Mouse (Mus musculus): ENCODE results near the gene Morc1. TPM values are rescaled to one million over a fixed set of nuclear protein-coding genes. Genes with fewer than 3 reads are reported as not detected.

Morc1 gene
- polyA plus RNA-seq, 1 experiment from 2014 or later, result 0.19 TPM

DNA sequence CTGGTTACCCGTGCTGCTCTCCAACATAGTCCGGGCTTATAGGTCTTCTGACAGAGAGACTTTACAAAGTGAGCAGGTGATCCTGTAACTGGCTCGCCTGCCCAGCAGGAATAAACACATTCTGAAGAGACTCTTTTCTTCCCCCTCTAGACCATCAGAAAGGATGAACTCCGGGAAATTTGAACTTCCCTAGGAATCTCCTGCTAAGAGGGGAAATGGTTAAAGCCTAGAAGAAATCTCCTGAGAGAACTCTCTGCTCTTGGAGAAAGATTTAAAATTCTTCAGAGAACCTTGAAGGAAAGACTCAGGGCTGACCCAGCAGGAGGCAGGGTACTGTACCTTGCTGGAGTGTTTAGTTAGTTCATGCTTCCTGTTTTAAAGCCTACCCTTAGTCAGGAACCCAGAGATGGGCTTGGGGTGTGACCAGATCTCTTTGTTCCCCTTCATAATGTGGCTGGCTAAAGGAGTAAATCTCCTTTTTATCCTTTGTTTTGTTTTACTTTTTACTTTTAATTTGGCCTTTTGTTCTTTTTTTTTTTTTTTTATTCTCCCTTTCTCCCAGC, 175.5 kb downstream of the Morc1 start:
- TF ChIP-seq CTCF (IDR thresholded peaks at IDR 0.05; ENCODE audit: low read depth) (no peak), EP300 (optimal IDR thresholded peaks at IDR 0.05) (no peak)
- H3K4me3 ChIP-seq (ENCODE audit: low read depth, low read length), result no peak overlapping the region
- H3K9me3 ChIP-seq (ENCODE audit: control insufficient read depth, low read length), result no peaks in the 10 kb centered on the region
- H3K9ac ChIP-seq (ENCODE audit: low read length), result no peak overlapping the region
- DNase-seq (ENCODE audit: low spot score) (no peak), ATAC-seq (ENCODE audit: low FRiP score, low TSS enrichment) (no peak)
- H3K27ac ChIP-seq (replicated peaks), result no peak overlapping the region
- no peaks in the 10 kb centered on the region; the same call in 1 of the 2 replicates for H3K4me1 ChIP-seq (replicated peaks; ENCODE audit: control insufficient read depth, insufficient read depth)
- no peaks in the 10 kb centered on the region for H3K36me3 ChIP-seq (ENCODE audit: control insufficient read depth, insufficient read depth, low read length)
- no peaks in the 10 kb centered on the region for H3K27me3 ChIP-seq (ENCODE audit: control insufficient read depth, insufficient read depth, low read length)
- 36% methylated on average over 4 of the region's 4 CpGs for WGBS
- no peak overlapping the region for H3K4me2 ChIP-seq (replicated peaks; ENCODE audit: low read depth)

DNA sequence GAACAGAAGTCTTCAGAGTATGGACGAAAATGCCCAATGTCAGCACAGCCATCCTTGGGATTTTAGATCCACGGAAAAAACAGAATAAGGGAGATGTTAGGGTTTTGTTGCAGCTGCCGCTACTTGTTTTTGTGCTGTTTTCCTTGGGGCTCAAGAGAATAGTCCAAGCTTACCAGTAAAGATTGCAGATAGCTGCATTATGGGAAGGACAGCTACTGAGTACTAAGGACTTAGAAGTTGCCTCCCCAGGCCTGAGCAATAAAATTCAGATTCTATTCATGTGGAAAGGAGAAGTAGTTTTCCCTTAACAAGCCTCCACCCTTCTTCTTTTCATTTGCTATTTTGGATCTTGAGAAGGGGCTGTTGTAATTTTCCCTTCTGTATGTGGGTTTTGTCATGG, 177.2 kb downstream of the Morc1 start:
- Histone ChIP-seq H3K4me3 (ENCODE audit: low read depth, low read length) (no peak overlapping the region), H3K9me3 (ENCODE audit: control insufficient read depth, low read length) (no peaks in the 10 kb centered on the region), H3K4me2 (replicated peaks; ENCODE audit: low read depth) (no peak overlapping the region), H3K27me3 (ENCODE audit: control insufficient read depth, insufficient read depth, low read length) (no peaks in the 10 kb centered on the region), H3K27ac (replicated peaks) (no peak overlapping the region), H3K9ac (ENCODE audit: low read length) (no peak overlapping the region), H3K36me3 (ENCODE audit: control insufficient read depth, insufficient read depth, low read length) (no peaks in the 10 kb centered on the region), H3K4me1 (replicated peaks; ENCODE audit: control insufficient read depth, insufficient read depth) (no peaks in the 10 kb centered on the region; the same call in 1 of the 2 replicates)
- TF ChIP-seq EP300 (optimal IDR thresholded peaks at IDR 0.05), result no peak
- no peak for TF ChIP-seq CTCF (IDR thresholded peaks at IDR 0.05; ENCODE audit: low read depth)
- DNase-seq (ENCODE audit: low spot score) (no peak), ATAC-seq (ENCODE audit: low FRiP score, low TSS enrichment) (no peak)
- WGBS, result 91% methylated on average over 3 of the region's 3 CpGs

DNA sequence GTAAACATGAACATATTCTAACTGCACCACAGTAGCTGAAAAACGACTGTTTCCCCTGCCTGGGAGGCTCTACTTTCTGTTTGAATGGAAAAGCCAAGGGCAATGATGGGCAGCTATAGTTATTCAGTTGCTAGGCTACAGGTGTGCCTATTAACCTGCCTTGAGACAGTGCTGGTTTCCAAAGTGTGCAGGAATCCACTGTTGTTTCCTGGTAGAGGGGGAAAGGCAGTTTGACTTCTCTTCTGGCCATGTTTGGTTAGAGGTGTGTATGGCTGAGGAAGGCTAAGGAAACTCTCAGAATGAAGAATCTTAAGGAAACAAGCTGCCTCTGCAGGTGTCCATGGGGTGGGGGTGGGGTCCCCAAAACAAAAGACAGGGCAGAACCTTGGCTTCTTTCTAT, 179.8 kb downstream of the Morc1 start:
- TF ChIP-seq CTCF (IDR thresholded peaks at IDR 0.05; ENCODE audit: low read depth) (no peak), EP300 (optimal IDR thresholded peaks at IDR 0.05) (no peak)
- no peaks in the 10 kb centered on the region for H3K9me3 ChIP-seq (ENCODE audit: control insufficient read depth, low read length)
- WGBS, result 8% methylated on average over 1 of the region's 1 CpGs

DNA sequence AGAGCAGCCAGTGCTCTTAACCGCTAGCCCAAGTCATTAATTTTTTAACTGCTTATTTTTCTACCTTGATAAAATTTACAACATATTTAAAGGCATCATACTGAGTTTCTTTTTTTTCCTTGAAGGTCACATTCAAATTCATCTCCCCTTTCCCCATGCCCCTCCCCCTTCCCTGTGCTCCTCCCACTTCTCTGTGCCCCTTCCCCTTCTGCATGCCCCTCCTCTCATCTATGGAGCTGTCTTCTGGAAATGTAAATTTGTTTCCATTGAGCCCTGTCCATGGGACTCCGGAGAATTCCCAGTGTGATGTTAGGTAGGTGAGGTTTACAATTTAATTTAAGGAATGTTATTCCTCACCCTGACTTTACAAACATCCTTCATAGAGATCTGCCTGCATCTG, 180.4 kb downstream of the Morc1 start:
- Histone ChIP-seq H3K27ac (replicated peaks) (no peak overlapping the region), H3K4me1 (replicated peaks; ENCODE audit: control insufficient read depth, insufficient read depth) (no peaks in the 10 kb centered on the region), H3K4me2 (replicated peaks; ENCODE audit: low read depth) (no peak overlapping the region), H3K4me3 (ENCODE audit: low read depth, low read length) (no peak overlapping the region), H3K36me3 (ENCODE audit: control insufficient read depth, insufficient read depth, low read length) (no peaks in the 10 kb centered on the region), H3K9me3 (ENCODE audit: control insufficient read depth, low read length) (no peaks in the 10 kb centered on the region), H3K9ac (ENCODE audit: low read length) (no peak overlapping the region), H3K27me3 (ENCODE audit: control insufficient read depth, insufficient read depth, low read length) (no peaks in the 10 kb centered on the region)
- 85% methylated on average over 2 of the region's 2 CpGs for whole genome bisulfite sequencing
- TF ChIP-seq CTCF (IDR thresholded peaks at IDR 0.05; ENCODE audit: low read depth) (no peak), EP300 (optimal IDR thresholded peaks at IDR 0.05) (no peak)
- no peak for DNase-seq (ENCODE audit: low spot score)
- ATAC-seq (ENCODE audit: low FRiP score, low TSS enrichment), result no peak

More for the DNA sequence above, 179.8 kb downstream of the Morc1 start:
- no peaks in the 10 kb centered on the region for H3K4me1 ChIP-seq (replicated peaks; ENCODE audit: control insufficient read depth, insufficient read depth)
- H3K4me2 ChIP-seq (replicated peaks; ENCODE audit: low read depth), result no peak overlapping the region
- no peak overlapping the region for H3K4me3 ChIP-seq (ENCODE audit: low read depth, low read length)
- H3K9ac ChIP-seq (ENCODE audit: low read length), result no peak overlapping the region
- no peak for ATAC-seq (ENCODE audit: low FRiP score, low TSS enrichment)
- H3K27me3 ChIP-seq (ENCODE audit: control insufficient read depth, insufficient read depth, low read length), result no peaks in the 10 kb centered on the region
- H3K36me3 ChIP-seq (ENCODE audit: control insufficient read depth, insufficient read depth, low read length), result no peaks in the 10 kb centered on the region
- H3K27ac ChIP-seq (replicated peaks), result no peak overlapping the region
- no peak for DNase-seq (ENCODE audit: low spot score)

DNA sequence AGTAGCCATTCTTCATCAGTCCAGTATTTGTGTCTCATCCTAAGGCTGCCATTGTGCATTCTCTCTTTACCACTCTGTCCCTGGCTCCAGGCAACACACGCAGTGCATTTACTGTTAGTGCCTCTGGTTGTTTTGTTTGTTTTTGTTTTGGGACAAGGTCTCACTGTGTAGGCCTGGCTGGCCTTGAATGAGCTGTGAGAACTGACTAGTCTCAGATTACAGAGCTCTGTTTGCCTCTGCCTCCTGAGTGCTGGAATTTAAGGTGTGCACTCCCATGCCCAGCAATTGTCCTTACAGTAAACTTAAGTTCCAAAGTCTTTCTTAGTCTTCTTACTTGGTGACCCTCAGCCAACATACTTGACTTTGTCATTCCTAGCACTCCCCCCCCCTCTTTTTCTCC, 182.7 kb downstream of the Morc1 start:
- Histone ChIP-seq H3K27me3 (ENCODE audit: control insufficient read depth, insufficient read depth, low read length) (no peaks in the 10 kb centered on the region), H3K4me3 (ENCODE audit: low read depth, low read length) (no peak overlapping the region), H3K9me3 (ENCODE audit: control insufficient read depth, low read length) (no peaks in the 10 kb centered on the region), H3K9ac (ENCODE audit: low read length) (no peak overlapping the region), H3K36me3 (ENCODE audit: control insufficient read depth, insufficient read depth, low read length) (no peaks in the 10 kb centered on the region), H3K27ac (replicated peaks) (no peak overlapping the region), H3K4me2 (replicated peaks; ENCODE audit: low read depth) (no peak overlapping the region), H3K4me1 (replicated peaks; ENCODE audit: control insufficient read depth, insufficient read depth) (no peaks in the 10 kb centered on the region)
- no peak for TF ChIP-seq CTCF (IDR thresholded peaks at IDR 0.05; ENCODE audit: low read depth)
- TF ChIP-seq EP300 (optimal IDR thresholded peaks at IDR 0.05), result no peak
- WGBS, result 35% methylated on average over 1 of the region's 1 CpGs
- DNase-seq (ENCODE audit: low spot score) (no peak), ATAC-seq (ENCODE audit: low FRiP score, low TSS enrichment) (no peak)

DNA sequence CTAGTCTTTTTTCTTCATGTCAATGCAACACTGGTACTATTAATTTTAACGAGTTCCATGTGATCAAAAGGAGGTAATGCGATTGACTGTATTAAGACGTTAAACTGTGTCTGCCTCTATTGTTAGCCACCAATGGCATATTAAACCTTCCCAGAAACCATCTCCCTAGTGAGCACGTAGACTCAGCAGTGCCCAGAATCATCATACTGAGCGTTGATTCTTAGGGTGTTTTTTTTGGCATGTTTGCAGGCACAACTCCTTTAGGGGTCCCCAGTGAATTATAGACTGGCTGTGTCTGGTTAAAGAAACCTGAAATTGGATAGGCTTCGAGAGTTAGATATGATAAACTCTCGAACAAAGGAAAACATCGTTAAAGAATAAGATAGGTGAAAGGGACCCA, 189.5 kb downstream of the Morc1 start:
- Histone ChIP-seq H3K36me3 (ENCODE audit: control insufficient read depth, insufficient read depth, low read length) (no peaks in the 10 kb centered on the region), H3K27ac (replicated peaks) (no peak overlapping the region), H3K9me3 (ENCODE audit: control insufficient read depth, low read length) (no peaks in the 10 kb centered on the region), H3K4me1 (replicated peaks; ENCODE audit: control insufficient read depth, insufficient read depth) (no peaks in the 10 kb centered on the region), H3K4me3 (ENCODE audit: low read depth, low read length) (no peak overlapping the region), H3K4me2 (replicated peaks; ENCODE audit: low read depth) (no peak overlapping the region), H3K9ac (ENCODE audit: low read length) (no peak overlapping the region), H3K27me3 (ENCODE audit: control insufficient read depth, insufficient read depth, low read length) (no peaks in the 10 kb centered on the region)
- DNase-seq (ENCODE audit: low spot score) (no peak), ATAC-seq (ENCODE audit: low FRiP score, low TSS enrichment) (no peak)
- 60% methylated on average over 8 of the region's 8 CpGs for WGBS
- TF ChIP-seq EP300 (optimal IDR thresholded peaks at IDR 0.05), result no peak
- no peak for TF ChIP-seq CTCF (IDR thresholded peaks at IDR 0.05; ENCODE audit: low read depth)
